Mouse (Mus musculus) embryonic facial prominence, embryonic 13.5 days (tissue): ENCODE measurements around the gene Rbpms2. TPM values are rescaled to one million over a fixed set of nuclear protein-coding genes. Genes with fewer than 3 reads are reported as not detected.

Source experiments
- ATAC-seq: fragments of 200-750 bp; cut with Nextera tagmentation; 2 replicates; pipeline ENCODE4 v1.8.0; 2017; ENCODE audit warnings: low read depth; ENCODE audit not compliant: insufficient number of reproducible peaks, insufficient read depth, low FRiP score, low TSS enrichment
- H3K27ac ChIP-seq: fragments of 300-500 bp; sonication (generic); 2 replicates; pipeline ENCODE4 v1.5.1; 2015; ENCODE audit warnings: moderate library complexity, mild to moderate bottlenecking, inconsistent platforms
- H3K27me3 ChIP-seq: fragments of 300-500 bp; sonication (generic); 2 replicates; pipeline ENCODE4 v1.6.1; 2015; ENCODE audit warnings: mild to moderate bottlenecking, inconsistent platforms
- H3K36me3 ChIP-seq: fragments of 300-500 bp; sonication (generic); 2 replicates; pipeline ENCODE4 v1.6.1; 2015; ENCODE audit warnings: mild to moderate bottlenecking, inconsistent platforms
- H3K4me1 ChIP-seq: fragments of 300-500 bp; sonication (generic); 2 replicates; pipeline ENCODE4 v1.6.1; 2015; ENCODE audit warnings: inconsistent platforms
- H3K4me2 ChIP-seq: fragments of 300-500 bp; sonication (generic); 2 replicates; pipeline ENCODE4 v1.6.1; 2015; ENCODE audit warnings: moderate library complexity, mild to moderate bottlenecking, inconsistent platforms
- H3K4me3 ChIP-seq: fragments of 300-500 bp; sonication (generic); 2 replicates; pipeline ENCODE4 v1.5.1; 2015; ENCODE audit warnings: mild to moderate bottlenecking, inconsistent platforms
- H3K9ac ChIP-seq: fragments of 300-500 bp; sonication (generic); 2 replicates; pipeline ENCODE4 v1.6.1; 2015; ENCODE audit warnings: mild to moderate bottlenecking, inconsistent platforms
- H3K9me3 ChIP-seq: fragments of 300-500 bp; sonication (generic); 2 replicates; pipeline ENCODE4 v1.6.1; 2016; ENCODE audit warnings: inconsistent platforms
- WGBS: fragments of 180-500 bp; shearing (Covaris S2); methylation state at CpG from one replicate; pipeline ENCODE4 v1.1.7; 2015; ENCODE audit warnings: mixed read lengths; 5-methylcytosine and 5-hydroxymethylcytosine counted together
- polyA plus RNA-seq: library from polyadenylated mRNA; unstranded; fragments of >200 nt; fragmentation: Nextera tagmentation; extraction: Ambion mirVana; gene quantifications from 2 replicates; pipeline ENCODE4 v1.2.1, GENCODE M21; 2015

The Rbpms2 gene
- polyA plus RNA-seq, 1 experiment from 2014 or later: 11.9 TPM

DNA sequence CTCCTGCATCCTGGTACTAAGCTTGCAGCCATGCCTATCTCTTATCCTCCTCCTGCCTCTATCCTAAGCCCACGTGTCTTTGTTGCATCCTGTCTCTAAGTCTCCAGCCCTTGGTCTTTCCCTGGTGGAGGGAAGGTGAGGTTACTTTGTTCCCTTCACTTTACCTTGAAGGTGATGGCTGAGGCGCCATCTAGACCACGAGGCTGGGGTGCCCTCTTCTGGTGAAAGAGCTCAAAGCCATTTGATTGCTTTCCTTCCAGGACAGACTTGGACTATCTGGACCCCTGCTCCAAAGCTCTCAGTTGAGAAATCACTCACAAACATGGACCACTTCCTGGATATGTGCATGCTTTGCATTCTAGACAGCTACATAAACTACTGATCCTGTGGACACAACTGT is 34.7 kb downstream of the Rbpms2 start:
- Histone ChIP-seq H3K4me3 (no peak overlapping the region), H3K4me1 (no peaks in the 10 kb centered on the region), H3K9me3 (no peaks in the 10 kb centered on the region), H3K36me3 (no peaks in the 10 kb centered on the region), H3K27ac (no peak overlapping the region), H3K4me2 (no peak overlapping the region), H3K9ac (no peak overlapping the region), H3K27me3 (no peaks in the 10 kb centered on the region)
- WGBS: 3% methylated on average over 3 of the region's 3 CpGs
- ATAC-seq: no peak

DNA sequence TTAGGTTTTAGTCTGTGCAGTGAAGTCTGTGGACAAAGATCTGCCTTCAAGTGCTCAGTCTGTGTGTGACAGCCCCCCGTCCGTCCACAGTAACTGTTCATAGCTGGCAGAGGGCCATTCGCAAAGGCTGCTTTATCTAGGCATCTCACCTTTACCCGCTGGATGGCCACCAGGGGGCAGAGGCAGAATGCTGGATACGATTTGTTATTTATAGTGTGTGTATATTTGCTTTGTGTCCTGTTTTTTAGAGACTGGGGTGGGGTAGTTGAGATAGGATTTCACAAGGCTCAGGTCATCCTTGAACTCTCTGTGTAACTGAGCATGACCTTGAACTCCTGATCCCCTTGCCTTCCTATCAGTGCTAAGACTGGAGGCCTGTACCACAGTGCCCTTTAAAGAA is 36.6 kb downstream of the Rbpms2 start:
- 20% methylated on average over 5 of the region's 5 CpGs for WGBS
- no peak for ATAC-seq

DNA sequence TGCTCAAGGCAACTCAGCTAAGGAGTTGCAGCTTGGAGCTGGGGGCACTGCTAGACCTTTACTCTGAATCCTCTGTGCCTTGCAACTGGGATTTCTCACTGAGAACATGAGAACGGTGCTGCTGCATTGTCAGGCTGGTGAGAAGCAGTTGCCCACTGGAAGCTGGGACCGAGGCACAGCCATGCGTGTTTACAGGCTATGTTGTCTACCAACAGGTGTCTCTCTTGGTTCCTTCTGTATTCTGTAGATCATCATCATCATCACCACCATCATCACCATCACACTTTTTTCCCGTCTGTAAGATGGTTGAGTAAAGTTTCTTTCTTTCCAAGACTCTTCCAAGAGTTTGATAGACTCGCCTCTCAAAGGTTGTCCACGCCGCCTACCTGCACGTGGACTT is 38.3 kb downstream of the Rbpms2 start, which contains the start of gene Oaz2:
Oaz2 (plus strand) TSS at position 301 of the 400 bp plus-strand sequence.
- 90% methylated on average over 8 of the region's 8 CpGs for WGBS
- Histone ChIP-seq H3K9ac (no peak within 1 kb of the TSS), H3K9me3 (no peaks in the 10 kb centered on the region), H3K4me1 (0 out of 2 replicates have a peak, but pooled peaks cover 6% of the 10 kb centered on the region), H3K27ac (no peak within 1 kb of the TSS), H3K27me3 (no peaks in the 10 kb centered on the region), H3K4me2 (no peak within 1 kb of the TSS), H3K4me3 (no peak within 1 kb of the TSS), H3K36me3 (no peaks in the 10 kb centered on the region)
- ATAC-seq: no peak

More for the DNA sequence above, 36.6 kb downstream of the Rbpms2 start:
- no peaks in the 10 kb centered on the region for H3K36me3 ChIP-seq
- no peak overlapping the region for H3K4me2 ChIP-seq
- no peaks in the 10 kb centered on the region for H3K27me3 ChIP-seq
- no peak overlapping the region for H3K9ac ChIP-seq
- H3K4me1 ChIP-seq: no peaks in the 10 kb centered on the region
- no peak overlapping the region for H3K4me3 ChIP-seq
- no peak overlapping the region for H3K27ac ChIP-seq
- no peaks in the 10 kb centered on the region for H3K9me3 ChIP-seq

DNA sequence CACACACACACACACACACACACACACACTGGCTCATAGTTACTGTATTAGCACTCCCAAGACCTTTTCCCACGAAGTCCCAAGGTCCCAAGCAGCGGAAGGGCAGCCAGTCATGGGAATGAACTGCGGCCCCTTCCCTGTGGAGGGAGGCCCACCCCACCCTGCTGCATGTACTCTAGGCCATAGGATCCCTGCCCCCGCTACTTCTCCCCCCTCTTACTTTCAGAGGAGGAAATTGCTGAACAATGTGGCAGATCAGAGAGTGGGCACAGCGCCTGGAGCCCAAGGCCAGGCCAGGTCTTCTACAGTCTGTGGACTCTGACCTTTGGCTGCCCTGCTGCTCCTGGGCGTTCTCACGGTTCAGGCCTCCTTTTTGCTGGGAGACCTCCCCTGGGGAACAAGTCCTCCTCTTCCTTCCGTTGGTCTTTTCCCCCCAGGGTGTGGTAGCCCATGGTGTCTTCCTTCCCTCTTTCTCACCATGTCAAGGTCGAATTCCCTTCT is 42.0 kb downstream of the Rbpms2 start:
- no peaks in the 10 kb centered on the region for H3K9me3 ChIP-seq
- H3K27ac ChIP-seq: no peak overlapping the region
- no peak overlapping the region for H3K9ac ChIP-seq
- 45% methylated on average over 9 of the region's 9 CpGs for WGBS
- peaks cover 10% of the 10 kb centered on the region for H3K4me1 ChIP-seq
- ATAC-seq: no peak
- H3K27me3 ChIP-seq: no peaks in the 10 kb centered on the region
- H3K4me3 ChIP-seq: no peak overlapping the region
- no peak overlapping the region for H3K4me2 ChIP-seq
- no peaks in the 10 kb centered on the region for H3K36me3 ChIP-seq

DNA sequence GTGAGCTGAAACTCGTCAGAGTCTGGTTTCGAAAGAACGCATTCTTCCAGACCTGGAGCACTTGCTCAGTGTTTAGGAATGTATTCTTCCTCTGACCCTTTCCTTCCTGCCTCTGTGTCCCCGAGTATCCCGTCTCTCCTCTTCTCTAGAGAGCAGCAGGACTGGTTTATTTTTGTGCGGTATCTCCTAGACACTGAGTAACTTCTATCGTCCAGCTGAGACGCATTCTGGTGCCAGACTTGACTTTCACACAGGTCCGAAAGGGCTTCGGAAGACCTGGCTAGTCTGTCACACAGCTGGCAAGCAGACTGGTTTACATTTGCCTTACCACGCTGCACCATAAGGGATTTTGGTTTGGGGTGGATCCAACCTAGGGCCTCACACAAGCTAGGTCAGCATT is 43.5 kb downstream of the Rbpms2 start:
- Histone ChIP-seq H3K4me1 (peaks cover 19% of the 10 kb centered on the region), H3K36me3 (no peaks in the 10 kb centered on the region), H3K4me3 (no peak overlapping the region), H3K9ac (no peak overlapping the region), H3K9me3 (no peaks in the 10 kb centered on the region), H3K4me2 (no peak overlapping the region), H3K27ac (peak overlapping the region; percentile 55), H3K27me3 (no peaks in the 10 kb centered on the region)
- no peak for ATAC-seq
- 56% methylated on average over 11 of the region's 11 CpGs for WGBS

DNA sequence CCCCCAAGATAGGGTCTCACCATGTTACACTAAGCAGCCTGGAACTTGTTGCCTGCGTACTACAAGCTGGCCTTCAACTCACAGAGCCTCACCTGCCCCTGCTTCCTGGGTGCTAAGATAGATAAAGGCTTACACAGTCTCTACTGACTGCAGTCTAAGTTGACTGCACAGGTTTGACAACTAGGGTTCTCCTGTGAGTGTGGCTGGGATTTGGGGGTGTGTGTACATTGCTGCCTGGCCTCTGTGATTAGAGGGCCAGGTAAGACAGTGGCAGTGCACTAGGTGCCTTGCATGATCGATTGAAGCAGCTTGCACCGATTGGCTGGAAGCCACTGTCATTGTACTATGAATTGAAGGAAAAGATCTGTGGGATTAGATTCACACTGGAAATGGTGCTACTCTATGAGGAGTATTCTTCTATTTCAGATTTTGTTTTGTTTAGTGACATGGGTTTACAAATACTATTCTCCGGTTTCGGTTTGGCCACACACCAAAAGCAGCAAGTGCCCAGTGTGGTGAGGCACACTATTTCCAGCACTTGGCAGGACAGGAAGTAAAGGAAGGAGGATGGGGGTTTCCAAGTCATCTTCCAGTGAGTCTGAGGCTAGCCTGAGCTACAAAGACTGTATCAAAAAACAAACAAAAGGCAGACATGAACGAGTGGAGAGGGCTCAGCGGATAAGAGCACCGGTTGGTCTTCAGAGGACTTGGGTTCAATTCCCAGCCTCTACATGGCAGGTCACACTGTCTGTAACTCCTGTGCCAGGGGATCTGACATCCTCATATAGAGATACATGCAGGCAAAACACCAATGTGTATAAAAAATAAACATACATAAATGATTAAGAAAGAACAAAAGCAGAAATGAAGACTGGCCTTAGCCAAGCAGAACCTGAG is 46.3 kb downstream of the Rbpms2 start:
- Histone ChIP-seq H3K9ac (peak overlapping the region; percentile 84), H3K36me3 (no peaks in the 10 kb centered on the region), H3K4me3 (peak overlapping the region; percentile 67), H3K4me2 (peak overlapping the region; percentile 91), H3K4me1 (peaks cover 46% of the 10 kb centered on the region), H3K27me3 (no peaks in the 10 kb centered on the region), H3K27ac (peak overlapping the region; percentile 55), H3K9me3 (no peaks in the 10 kb centered on the region)
- ATAC-seq: no peak
- 54% methylated on average over 8 of the region's 8 CpGs for WGBS

DNA sequence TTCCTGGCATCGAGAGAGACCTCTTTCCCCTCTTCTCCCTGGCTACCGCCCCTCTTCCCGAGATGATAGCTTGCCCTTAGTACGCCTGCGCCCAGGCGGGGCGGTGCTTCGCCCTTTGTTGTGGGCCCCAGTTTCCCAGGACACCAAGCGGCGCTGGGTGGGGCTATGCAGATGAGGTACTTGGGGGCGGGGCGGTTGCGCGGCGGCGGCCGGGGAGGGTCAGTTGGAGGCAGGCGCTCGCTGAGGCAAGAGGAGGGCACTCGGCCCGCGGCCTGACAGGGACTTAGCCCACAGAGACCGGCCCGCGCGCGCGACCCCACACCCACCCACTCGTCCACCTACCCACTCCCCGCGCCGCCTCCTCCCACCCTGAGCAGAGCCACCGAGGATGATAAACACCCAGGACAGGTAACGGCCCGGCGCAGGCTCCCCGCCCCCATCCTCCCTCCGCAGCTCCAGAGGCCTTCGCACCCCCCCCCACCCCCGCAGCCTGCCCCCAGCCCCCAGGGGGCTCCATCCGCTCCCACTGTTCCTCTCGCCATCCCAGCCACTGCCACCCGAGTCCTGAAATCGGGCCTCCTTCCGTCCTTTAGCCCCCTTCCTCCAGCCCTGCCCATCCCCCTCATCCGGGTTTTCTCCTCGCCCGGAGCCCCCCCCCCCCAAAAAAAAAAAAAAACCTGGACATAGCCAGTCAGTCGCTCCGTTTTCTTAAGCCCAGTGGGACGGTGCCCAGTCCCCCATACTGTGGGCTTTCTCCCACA is 47.1 kb downstream of the Rbpms2 start:
- peak; percentile 97 for ATAC-seq
- under 1% methylated on average over 40 of the region's 51 CpGs for WGBS
- H3K4me1 ChIP-seq: peaks cover 52% of the 10 kb centered on the region

DNA sequence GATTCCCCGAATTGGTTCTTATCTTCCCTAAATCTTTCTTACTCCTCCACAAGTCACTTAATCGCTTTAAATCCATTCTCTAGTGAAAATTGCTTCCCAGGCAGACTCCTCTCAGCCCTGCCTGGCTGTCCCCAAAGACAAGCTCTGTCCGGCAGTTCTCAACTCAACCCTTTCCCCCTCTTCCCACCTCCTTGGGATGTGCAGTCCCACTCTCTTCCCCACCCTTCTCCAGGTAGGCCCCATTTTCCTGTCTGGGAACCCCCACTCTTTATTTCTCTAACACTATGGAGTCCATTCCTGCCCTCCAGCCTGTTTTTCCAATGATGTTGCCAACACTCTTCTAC is 47.6 kb downstream of the Rbpms2 start:
- Histone ChIP-seq H3K4me3 (peak overlapping the region; percentile 67), H3K27ac (peak overlapping the region; percentile 71; the same call in 1 of the 2 replicates), H3K9ac (peak overlapping the region; percentile 84), H3K9me3 (no peaks in the 10 kb centered on the region), H3K4me2 (peak overlapping the region; percentile 91), H3K4me1 (peaks cover 52% of the 10 kb centered on the region), H3K27me3 (no peaks in the 10 kb centered on the region), H3K36me3 (0 out of 2 replicates have a peak, but pooled peaks cover under 1% of the 10 kb centered on the region)
- WGBS: 2% methylated on average over 3 of the region's 3 CpGs
- ATAC-seq: no peak

More for the DNA sequence above, 47.1 kb downstream of the Rbpms2 start:
- no peaks in the 10 kb centered on the region for H3K9me3 ChIP-seq
- H3K9ac ChIP-seq: peak overlapping the region; percentile 84
- no peaks in the 10 kb centered on the region for H3K36me3 ChIP-seq
- H3K4me3 ChIP-seq: peak overlapping the region; percentile 67
- no peaks in the 10 kb centered on the region for H3K27me3 ChIP-seq
- H3K4me2 ChIP-seq: peak overlapping the region; percentile 91
- peak overlapping the region; percentile 71 for H3K27ac ChIP-seq

DNA sequence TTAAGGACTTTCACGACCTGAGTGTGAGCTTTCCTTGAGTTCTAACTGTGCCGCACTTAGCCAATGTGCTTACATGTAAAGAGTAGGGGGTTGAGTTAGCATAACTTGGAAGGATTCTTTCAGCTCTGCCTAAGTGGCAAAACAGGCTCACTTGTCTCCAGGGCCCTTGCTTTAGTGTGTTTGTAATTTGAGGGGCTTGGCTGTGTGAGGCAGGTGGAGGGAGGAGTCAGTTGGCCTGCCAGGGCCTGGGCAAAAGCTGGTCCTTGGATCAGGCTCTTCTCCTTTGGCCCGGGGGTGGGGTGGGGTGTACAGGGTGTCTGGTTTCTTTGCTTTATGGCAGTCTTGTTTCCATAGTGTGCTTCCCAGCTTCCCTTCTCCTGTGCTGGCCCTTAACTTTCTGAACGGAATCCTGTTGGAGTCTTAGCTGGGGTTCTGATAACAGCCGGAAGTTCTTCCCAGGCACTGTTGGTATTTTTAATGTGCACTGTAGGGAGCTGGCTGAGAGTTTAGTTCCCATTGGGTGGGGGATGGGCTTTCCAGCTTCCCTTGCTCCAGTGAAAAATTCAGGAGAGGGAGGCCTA is 49.8 kb downstream of the Rbpms2 start:
- Histone ChIP-seq H3K9ac (peak overlapping the region; percentile 64), H3K4me1 (peaks cover 52% of the 10 kb centered on the region), H3K4me2 (peak overlapping the region; percentile 91), H3K4me3 (peak overlapping the region; percentile 67), H3K9me3 (no peaks in the 10 kb centered on the region), H3K27me3 (no peaks in the 10 kb centered on the region), H3K27ac (peak overlapping the region; percentile 66), H3K36me3 (0 out of 2 replicates have a peak, but pooled peaks cover 3% of the 10 kb centered on the region)
- no peak for ATAC-seq
- WGBS: 12% methylated on average over 5 of the region's 5 CpGs

DNA sequence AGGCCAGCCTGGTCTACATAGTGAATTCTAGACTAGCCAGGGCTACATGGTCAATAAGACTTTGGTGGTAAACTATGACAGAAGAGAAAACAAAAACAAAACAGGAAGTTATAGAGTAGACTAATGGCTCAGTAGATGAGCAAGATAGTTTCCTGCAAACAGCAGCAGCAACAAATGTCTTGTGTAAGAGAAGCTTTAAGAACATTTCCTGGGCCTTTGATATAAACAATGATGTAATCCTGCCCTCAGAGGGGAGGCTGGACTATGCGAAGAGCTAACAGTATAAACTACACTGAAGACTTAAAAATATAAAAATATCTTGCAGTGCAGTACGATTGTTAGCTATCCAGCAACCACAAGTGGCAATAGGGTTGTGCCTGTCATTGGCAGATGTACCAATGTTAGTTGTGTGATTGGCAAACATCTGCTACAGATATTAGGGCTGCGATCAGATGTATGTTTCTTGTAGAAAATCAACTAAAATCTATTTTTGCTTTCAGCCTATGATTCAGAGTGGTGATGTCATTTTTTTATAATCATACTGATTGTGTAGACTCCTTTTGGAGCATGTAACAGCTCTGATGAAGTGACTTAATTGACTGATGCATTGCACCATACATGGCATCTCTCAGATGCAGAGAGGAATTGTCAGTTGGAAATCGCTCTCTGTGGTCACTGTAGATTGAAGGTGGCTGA is 51.6 kb downstream of the Rbpms2 start:
- no peak for ATAC-seq
- H3K4me3 ChIP-seq: no peak overlapping the region
- WGBS: 83% methylated on average over 4 of the region's 4 CpGs
- H3K4me2 ChIP-seq: no peak overlapping the region; the same call in 1 of the 2 replicates
- H3K4me1 ChIP-seq: peaks cover 48% of the 10 kb centered on the region
- H3K36me3 ChIP-seq: peaks cover 15% of the 10 kb centered on the region
- no peaks in the 10 kb centered on the region for H3K27me3 ChIP-seq
- H3K9me3 ChIP-seq: no peaks in the 10 kb centered on the region
- no peak overlapping the region for H3K9ac ChIP-seq
- H3K27ac ChIP-seq: 0 out of 2 replicates have a peak overlapping the region, but pooled peaks have one; percentile 22

DNA sequence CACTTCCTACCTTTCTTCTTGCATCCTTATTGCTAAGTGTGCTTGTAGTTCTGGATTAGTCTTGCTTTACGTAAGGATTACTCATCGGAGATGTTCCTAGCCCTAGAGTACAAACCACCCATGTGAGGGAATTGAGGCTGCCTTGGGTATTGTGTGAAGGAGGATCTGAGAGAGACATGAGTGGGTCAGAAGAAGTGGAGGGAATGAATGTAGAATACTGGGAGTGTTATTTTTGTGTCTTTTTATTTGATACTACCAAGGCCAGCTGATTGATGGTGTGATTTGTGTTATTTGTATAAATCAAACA is 52.1 kb downstream of the Rbpms2 start:
- ATAC-seq: no peak
- H3K4me1 ChIP-seq: peaks cover 48% of the 10 kb centered on the region
- WGBS: 87% methylated on average over 2 of the region's 2 CpGs

More for the DNA sequence above, 52.1 kb downstream of the Rbpms2 start:
- H3K4me2 ChIP-seq: no peak overlapping the region
- no peak overlapping the region for H3K4me3 ChIP-seq
- no peak overlapping the region for H3K27ac ChIP-seq
- H3K9me3 ChIP-seq: no peaks in the 10 kb centered on the region
- peaks cover 20% of the 10 kb centered on the region for H3K36me3 ChIP-seq
- H3K9ac ChIP-seq: no peak overlapping the region
- no peaks in the 10 kb centered on the region for H3K27me3 ChIP-seq
